Mouse (Mus musculus): ENCODE results near the gene Grid1. TPM values are rescaled to one million over a fixed set of nuclear protein-coding genes. Genes with fewer than 3 reads are reported as not detected.

Gene Grid1
- total RNA-seq, 2 experiments from 2014 or later, result 48.2 to 49.7 TPM

DNA sequence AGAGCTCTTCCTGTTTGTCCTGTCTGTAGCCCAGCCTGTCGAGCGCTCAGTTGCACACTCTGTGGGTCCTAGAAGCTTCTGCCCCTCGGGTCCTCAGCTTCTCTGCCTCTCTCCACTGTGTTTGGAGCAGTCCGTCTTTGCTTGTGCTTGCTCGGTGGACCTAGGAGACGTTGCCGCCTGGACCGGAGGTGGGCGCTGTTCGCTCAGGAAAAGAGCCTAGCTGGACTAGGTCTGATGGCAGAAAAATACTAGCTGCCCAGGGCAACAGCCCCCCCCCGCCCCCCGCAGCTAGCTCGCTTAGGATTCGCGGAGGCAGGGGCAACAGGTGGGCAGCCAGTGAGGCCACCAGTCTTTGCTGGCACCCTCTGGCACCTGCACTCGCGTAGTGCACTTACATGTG lies 3.2 kb downstream of the Grid1 start:
- peak; percentile 78 to 80 for DNase-seq (ENCODE audit: extremely low spot score in 1 of 2, low spot score in 2 of 2)
- intact Hi-C loops (cut with DNase I), result loop anchor here (5.0 to 10.0 kb wide), 4 partner anchors 74 to 739 kb away; no protein-coding TSS in a partner anchor

GRCm38 (mm10) chr14:34824186-34824585 lies 4.3 kb downstream of the Grid1 start:
- intact Hi-C loops (cut with DNase I), result loop anchor here (5.0 to 10.0 kb wide), 4 partner anchors 73 to 738 kb away; no protein-coding TSS in a partner anchor
- DNase-seq (ENCODE audit: extremely low spot score in 1 of 2, low spot score in 2 of 2), result peak in 1 of 2 experiments; percentile 7

DNA sequence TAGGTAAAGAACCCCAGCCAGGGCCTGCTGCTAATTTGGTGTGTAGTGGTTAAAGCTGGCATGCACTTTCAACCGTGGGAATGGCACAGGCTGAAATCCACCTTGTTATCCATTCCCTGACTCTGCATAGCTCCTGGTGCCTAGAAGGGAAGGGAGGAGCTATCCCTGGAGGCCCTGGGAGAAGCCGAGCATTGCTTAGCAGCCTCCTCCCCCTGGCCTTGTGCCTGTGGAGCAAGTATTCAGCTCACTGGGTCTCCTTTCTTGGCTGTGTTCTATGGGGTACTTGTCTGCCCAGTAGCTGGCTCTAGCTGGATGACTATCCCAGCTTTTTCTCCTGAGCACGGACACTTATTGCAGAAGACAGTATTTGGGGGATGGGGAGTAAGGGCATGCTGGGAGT lies 6.0 kb downstream of the Grid1 start:
- peak in 1 of 2 experiments; percentile 56 for DNase-seq (ENCODE audit: extremely low spot score in 1 of 2, low spot score in 2 of 2)
- intact Hi-C loops (cut with DNase I), result loop anchor here (10.0 kb wide), 2 partner anchors 269 to 329 kb away; no protein-coding TSS in a partner anchor

DNA sequence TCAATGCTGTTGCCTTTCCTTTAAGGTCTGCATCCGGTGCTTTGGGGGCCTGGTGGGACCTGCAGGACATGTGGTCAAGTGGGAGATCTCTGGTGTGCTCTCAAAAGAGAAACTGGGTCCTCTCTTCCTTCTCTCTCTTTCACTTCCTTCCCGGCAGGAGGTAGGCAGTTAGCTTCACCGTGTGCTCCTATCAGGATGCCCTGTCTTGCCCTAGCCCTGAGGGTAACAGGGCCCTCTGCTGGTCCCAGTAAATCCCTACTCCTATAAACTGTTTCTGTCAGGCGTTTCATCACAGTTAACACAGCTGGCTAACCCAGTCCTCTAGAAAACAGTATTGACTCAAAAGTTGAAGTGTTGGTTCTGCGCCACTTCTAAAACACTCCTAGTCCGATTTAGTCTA lies 9.9 kb downstream of the Grid1 start:
- DNase-seq (ENCODE audit: extremely low spot score in 1 of 2, low spot score in 2 of 2), result peak in 1 of 2 experiments; percentile 5
- intact Hi-C loops (cut with DNase I), result loop anchor here (10.0 kb wide), 2 partner anchors 265 to 325 kb away; no protein-coding TSS in a partner anchor

DNA sequence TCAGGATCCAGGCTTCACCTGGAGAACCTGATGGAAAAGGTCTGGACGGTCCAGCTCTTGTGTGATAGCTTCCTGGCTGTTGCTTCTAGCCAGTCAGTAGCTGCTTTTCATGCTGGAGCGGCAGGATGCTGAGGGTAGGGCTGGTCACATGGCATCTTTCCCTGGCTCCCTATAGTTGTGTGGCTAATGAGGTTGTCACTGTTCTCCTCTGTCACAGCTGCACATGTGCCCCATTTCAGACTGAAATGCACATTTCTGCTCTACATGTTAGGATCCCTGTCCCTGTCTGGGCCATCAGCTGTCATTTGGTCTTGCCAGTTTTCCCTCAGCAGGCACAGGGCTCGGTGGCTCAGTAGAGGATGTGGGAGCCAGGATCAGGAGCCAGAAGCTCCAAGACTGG lies 17.2 kb downstream of the Grid1 start:
- intact Hi-C loops (cut with DNase I), result no loop called here
- no peak for DNase-seq (ENCODE audit: extremely low spot score in 1 of 2, low spot score in 2 of 2)

DNA sequence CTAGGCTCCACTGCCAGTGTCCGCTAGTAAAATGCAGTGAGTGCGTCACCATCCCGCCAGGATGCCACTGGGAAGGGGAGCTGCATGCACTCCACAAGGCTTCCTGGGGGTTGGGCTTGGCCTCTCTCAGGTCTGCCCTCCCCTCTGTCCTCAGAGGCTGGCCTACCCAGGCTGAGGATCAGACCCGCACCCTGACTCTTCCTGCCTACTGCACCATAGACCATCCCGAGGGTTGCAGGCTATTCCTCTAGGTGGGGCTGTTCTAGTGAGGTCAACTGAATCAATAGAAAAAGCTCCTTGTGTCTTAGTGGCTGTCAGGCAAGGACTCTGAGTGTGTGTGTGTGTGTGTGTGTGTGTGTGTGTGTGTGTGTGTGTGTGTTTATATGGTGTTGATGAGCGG lies 19.1 kb downstream of the Grid1 start:
- no peak for DNase-seq (ENCODE audit: extremely low spot score in 1 of 2, low spot score in 2 of 2)
- intact Hi-C loops (cut with DNase I), result no loop called here

DNA sequence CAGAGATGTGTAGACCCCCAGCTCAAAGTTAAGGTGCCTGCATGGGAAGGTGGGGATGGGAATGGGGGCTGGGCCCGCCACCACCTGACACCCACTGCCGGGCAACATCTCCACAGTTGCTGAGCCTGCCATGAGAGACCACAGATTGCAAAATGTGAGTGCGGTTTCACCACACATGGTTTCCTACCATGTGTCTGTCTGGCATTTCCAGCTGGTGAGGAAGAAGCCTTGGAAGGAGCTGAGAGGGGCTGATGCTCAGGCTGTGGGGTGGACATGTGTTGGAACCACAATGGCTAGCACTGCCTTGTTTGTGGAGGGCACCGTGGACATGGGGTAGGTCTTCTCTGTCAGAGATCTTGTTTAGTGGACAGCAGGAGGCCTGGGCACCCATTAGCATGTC lies 20.0 kb downstream of the Grid1 start:
- no peak for DNase-seq (ENCODE audit: extremely low spot score in 1 of 2, low spot score in 2 of 2)
- intact Hi-C loops (cut with DNase I), result no loop called here

- DNase-seq (ENCODE audit: extremely low spot score in 1 of 2, low spot score in 2 of 2), result no peak
- intact Hi-C loops (cut with DNase I), result no loop called here
Measured at GRCm38 (mm10) chr14:34843579-34843978, 23.7 kb downstream of the Grid1 start.

DNA sequence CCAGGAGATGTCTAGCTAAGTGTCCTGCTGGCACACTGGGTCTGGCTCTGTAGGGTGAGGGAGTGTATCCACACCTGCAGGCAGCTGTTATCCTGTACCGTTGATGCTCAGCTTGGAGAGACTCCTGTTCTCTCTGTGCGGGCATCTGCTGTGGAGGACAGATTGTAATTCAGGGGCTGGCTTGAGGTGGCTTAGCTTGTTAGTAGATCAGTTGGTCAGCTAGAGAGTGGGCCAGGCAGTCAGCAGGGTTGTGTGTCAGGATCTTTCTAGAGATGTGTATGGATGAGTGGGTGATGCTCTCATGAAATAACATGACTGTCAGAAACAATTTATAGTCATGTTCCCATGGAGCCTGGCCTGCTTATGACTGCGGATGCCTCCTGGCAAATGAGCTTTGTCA lies 24.3 kb downstream of the Grid1 start:
- intact Hi-C loops (cut with DNase I), result no loop called here
- DNase-seq (ENCODE audit: extremely low spot score in 1 of 2, low spot score in 2 of 2), result no peak

GRCm38 (mm10) chr14:34846799-34847198 lies 26.9 kb downstream of the Grid1 start:
- intact Hi-C loops (cut with DNase I), result no loop called here
- no peak for DNase-seq (ENCODE audit: extremely low spot score in 1 of 2, low spot score in 2 of 2)

- intact Hi-C loops (cut with DNase I), result no loop called here
- DNase-seq (ENCODE audit: extremely low spot score in 1 of 2, low spot score in 2 of 2), result no peak
Measured at GRCm38 (mm10) chr14:34847625-34848024, 27.7 kb downstream of the Grid1 start.

DNA sequence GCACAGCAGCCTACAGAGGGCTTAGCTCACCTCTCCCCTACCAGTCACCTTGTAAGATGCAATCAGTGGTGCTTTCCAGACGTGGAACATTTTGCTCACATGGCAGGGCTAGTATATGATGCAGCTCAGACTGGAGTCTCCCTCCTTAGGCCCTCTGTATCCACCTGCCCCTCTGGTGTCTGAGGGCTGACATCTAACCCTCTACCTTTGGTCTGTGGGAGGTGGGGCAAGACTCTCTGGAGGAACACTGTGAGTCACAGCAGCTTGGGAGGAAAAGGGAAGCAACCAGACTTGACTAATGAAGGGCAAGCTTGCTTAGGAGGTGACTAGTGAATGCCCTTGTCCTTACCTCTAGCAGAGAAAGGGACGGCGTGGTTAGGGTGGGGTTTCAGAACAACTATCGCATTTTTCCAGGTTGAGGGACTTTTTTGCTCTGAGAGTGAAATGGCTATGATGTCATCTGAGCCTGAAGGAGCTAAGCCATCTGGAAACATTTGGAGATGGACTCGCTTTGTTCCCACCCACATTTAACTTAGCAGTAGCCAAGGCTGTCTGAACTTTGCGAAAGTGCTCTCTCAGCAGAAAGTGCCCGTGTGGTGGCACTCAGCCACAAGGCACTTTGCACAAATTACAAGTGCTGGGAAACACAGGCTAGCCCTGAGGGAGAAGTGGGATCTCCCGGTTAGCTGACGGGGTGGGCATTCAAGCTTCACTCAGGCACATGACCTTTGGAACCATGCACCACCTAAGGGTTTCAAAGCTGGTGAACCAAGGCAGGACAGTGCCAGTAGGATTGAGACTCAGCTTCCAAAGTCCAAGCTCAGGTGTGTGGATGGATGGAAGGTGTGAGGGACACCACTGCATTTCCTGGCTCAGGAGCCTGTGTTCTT lies 41.2 kb downstream of the Grid1 start:
- peak in 1 of 2 experiments; percentile 16 for DNase-seq (ENCODE audit: extremely low spot score in 1 of 2, low spot score in 2 of 2)
- intact Hi-C loops (cut with DNase I), result no loop called here

DNA sequence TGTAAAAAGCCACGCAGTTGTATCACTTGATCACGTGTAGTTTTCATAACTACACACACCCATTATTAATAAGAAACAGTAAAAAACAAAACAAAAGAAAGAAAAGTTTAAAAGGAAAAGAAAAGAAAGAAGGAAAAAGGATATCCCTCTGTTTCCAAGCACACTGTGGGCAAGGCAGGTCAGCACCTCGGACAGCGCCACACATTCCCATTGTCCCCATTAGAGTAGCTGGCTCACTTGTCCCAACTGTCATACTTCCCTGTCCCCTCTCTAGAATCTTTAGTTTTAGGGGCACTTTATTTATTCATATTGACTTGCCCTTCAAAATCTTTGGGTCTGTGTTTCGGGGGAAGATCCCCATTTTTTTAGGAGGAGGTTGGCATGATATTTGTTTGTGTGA lies 47.4 kb downstream of the Grid1 start:
- DNase-seq (ENCODE audit: extremely low spot score in 1 of 2, low spot score in 2 of 2), result peak in 1 of 2 experiments; percentile 24
- intact Hi-C loops (cut with DNase I), result no loop called here

GRCm38 (mm10) chr14:34868513-34869260 lies 48.8 kb downstream of the Grid1 start:
- DNase-seq (ENCODE audit: extremely low spot score in 1 of 2, low spot score in 2 of 2), result peak in 1 of 2 experiments; percentile 12
- intact Hi-C loops (cut with DNase I), result no loop called here

GRCm38 (mm10) chr14:34879996-34880395 lies 60.1 kb downstream of the Grid1 start:
- DNase-seq (ENCODE audit: extremely low spot score in 1 of 2, low spot score in 2 of 2), result no peak
- intact Hi-C loops (cut with DNase I), result no loop called here

DNA sequence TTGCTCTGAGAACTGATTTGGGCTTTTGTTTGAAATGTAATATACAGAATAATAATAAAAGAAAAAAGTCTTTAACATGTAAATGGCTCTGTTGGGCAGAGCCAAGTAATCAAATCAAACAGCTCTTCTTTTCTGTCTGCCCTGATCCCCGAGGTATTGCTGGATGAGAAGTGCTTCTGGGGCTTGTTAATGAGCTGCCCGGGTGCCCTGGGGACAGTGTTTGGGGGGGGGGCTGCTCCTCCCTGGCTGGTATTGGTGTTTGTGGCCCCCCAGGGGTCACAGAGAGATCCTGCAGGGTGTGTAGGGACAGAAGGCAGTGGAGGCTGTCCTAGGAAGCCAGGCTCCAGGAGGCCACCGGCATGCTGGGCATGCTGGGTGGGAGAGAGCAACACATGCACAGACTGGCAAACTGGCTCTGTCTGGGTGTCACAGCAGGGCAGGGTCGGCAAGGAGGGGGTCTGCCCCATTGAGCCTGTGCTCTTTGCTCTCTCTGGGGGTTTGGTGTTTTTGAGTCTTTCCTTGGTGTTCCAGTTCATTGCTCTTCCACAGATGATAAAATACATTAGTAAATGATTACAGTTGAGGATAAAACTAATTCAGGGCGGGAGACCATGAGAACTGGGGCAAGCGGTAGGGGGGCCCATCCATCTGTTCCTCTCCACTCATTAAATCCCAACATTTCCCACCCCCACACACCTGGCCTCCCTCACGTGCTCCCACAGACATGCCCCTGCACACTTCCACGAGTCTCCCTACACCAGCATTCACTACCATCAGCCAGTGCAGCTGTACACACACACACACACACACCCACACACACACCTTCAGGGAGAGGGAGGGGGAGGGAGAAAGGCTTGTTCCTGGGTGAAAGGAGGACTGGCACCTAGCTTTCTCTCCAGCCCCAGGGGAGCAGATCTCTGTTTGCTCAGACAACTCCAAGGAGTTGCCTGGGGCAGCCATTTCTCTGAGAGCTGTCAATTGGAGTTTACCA lies 60.8 kb downstream of the Grid1 start:
- DNase-seq (ENCODE audit: extremely low spot score in 1 of 2, low spot score in 2 of 2), result no peak
- intact Hi-C loops (cut with DNase I), result no loop called here

DNA sequence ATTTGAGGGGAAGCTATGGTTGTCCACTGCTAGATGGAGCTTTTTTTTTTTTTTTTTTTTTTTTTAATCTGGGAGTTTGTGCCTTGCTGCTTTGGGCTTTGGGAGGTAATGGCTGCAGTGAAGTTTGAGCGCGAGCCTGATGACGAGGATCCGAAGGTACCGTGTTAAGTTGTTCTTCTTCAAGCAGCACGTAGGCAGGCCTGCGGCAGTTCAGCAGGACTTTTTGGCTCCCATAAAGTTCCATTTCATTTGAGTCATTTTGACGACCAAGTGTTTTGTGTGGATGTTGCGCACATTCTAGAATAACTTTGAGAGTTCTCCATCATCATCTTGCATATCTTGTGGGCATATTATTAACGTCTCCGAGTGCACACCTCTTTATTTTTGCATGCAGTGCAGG lies 64.3 kb downstream of the Grid1 start:
- intact Hi-C loops (cut with DNase I), result no loop called here
- DNase-seq (ENCODE audit: extremely low spot score in 1 of 2, low spot score in 2 of 2), result no peak

- intact Hi-C loops (cut with DNase I), result no loop called here
- DNase-seq (ENCODE audit: extremely low spot score in 1 of 2, low spot score in 2 of 2), result no peak
Measured at GRCm38 (mm10) chr14:34884611-34885010, 64.7 kb downstream of the Grid1 start.
